Mouse (Mus musculus) heart, embryonic 11.5 days (tissue): ENCODE results near the gene Olfr32. TPM values are rescaled to one million over a fixed set of nuclear protein-coding genes. Genes with fewer than 3 reads are reported as not detected.
"Not testable (repeated sequence)": the region's sequence is repeated elsewhere in the genome, so short reads cannot be mapped to it uniquely, and the experiment has no call there.

Source experiments
- ATAC-seq: fragments of 200-750 bp; cut with Nextera tagmentation; replicated peaks from 2 replicates; pipeline ENCODE4 v1.8.0; 2017; ENCODE audit warnings: moderate library complexity; ENCODE audit not compliant: insufficient number of reproducible peaks, low FRiP score, low TSS enrichment
- H3K27ac ChIP-seq: fragments of 300-500 bp; sonication (generic); 2 replicates; pipeline ENCODE4 v1.5.1; 2014; ENCODE audit warnings: mild to moderate bottlenecking, low read depth, low read length
- H3K27me3 ChIP-seq: fragments of 300-500 bp; sonication (generic); 2 replicates; pipeline ENCODE4 v1.6.1; 2014; ENCODE audit warnings: mild to moderate bottlenecking, low read length, mixed read lengths; ENCODE audit not compliant: control insufficient read depth, insufficient read depth
- H3K36me3 ChIP-seq: fragments of 300-500 bp; sonication (generic); 2 replicates; pipeline ENCODE4 v1.6.1; 2014; ENCODE audit warnings: mild to moderate bottlenecking, low read length, moderate library complexity, mixed read lengths; ENCODE audit not compliant: control insufficient read depth, insufficient read depth
- H3K4me1 ChIP-seq: fragments of 300-500 bp; sonication (generic); 2 replicates; pipeline ENCODE4 v1.6.1; 2014; ENCODE audit warnings: low read length; ENCODE audit not compliant: control insufficient read depth, insufficient read depth
- H3K4me2 ChIP-seq: fragments of 300-500 bp; sonication (generic); 2 replicates; pipeline ENCODE4 v1.6.1; 2014; ENCODE audit warnings: mild to moderate bottlenecking, moderate library complexity
- H3K4me3 ChIP-seq: fragments of 300-500 bp; sonication (generic); 2 replicates; pipeline ENCODE4 v1.5.1; 2014; ENCODE audit warnings: low read depth, low read length
- H3K9ac ChIP-seq: fragments of 300-500 bp; sonication (generic); 2 replicates; pipeline ENCODE4 v1.6.1; 2014; ENCODE audit warnings: mild to moderate bottlenecking, low read depth, low read length, moderate library complexity
- H3K9me3 ChIP-seq: fragments of 300-500 bp; sonication (generic); replicated peaks from 2 replicates; pipeline ENCODE4 v1.6.1; 2016; ENCODE audit warnings: low read length; ENCODE audit not compliant: control insufficient read depth
- WGBS: fragments of 180-500 bp; shearing (Covaris S2); extraction: QIAGEN DNeasy Blood & Tissue Kit; methylation state at CpG from one replicate; pipeline ENCODE4 v1.1.7; 2014; ENCODE audit not compliant: insufficient replicate concordance; 5-methylcytosine and 5-hydroxymethylcytosine counted together
- polyA plus RNA-seq: library from polyadenylated mRNA; unstranded; fragments of >200 nt; fragmentation: Nextera tagmentation; extraction: Ambion mirVana; gene quantifications from 2 replicates; pipeline ENCODE4 v1.2.1, GENCODE M21; 2014

Gene Olfr32
- polyA plus RNA-seq = not detected in 2 replicates

- no peaks in the 10 kb centered on the region for H3K9me3 ChIP-seq
- no peak within 1 kb of the TSS for H3K27ac ChIP-seq
- no peak within 1 kb of the TSS for H3K4me2 ChIP-seq
- H3K4me1 ChIP-seq = no peaks in the 10 kb centered on the region
- H3K9ac ChIP-seq = no peak within 1 kb of the TSS
- no peaks in the 10 kb centered on the region for H3K27me3 ChIP-seq
- no peak for ATAC-seq
- no peak within 1 kb of the TSS for H3K4me3 ChIP-seq
- no peaks in the 10 kb centered on the region for H3K36me3 ChIP-seq
Observed at GRCm38 (mm10) chr2:90142196-90142595, at the start of gene Olfr32. Gene Olfr32, minus strand, starts transcription at chr2:90142296.

- no CpG with 5 or more reads among the region's 5 CpGs for WGBS
- not testable (repeated sequence) for H3K4me2 ChIP-seq, H3K9me3 ChIP-seq, H3K27ac ChIP-seq, H3K4me3 ChIP-seq, ATAC-seq, H3K4me1 ChIP-seq, H3K36me3 ChIP-seq, H3K9ac ChIP-seq, H3K27me3 ChIP-seq
Observed at GRCm38 (mm10) chr2:90187082-90187481, 45.0 kb upstream of the Olfr32 start.

GRCm38 (mm10) chr2:90186082-90186481 is 44.0 kb upstream of the Olfr32 start:
- H3K9me3 ChIP-seq, H3K9ac ChIP-seq, ATAC-seq, H3K4me2 ChIP-seq, H3K27ac ChIP-seq, H3K4me3 ChIP-seq, H3K4me1 ChIP-seq, H3K36me3 ChIP-seq, H3K27me3 ChIP-seq: not testable (repeated sequence)
- no CpG with 5 or more reads among the region's 4 CpGs for WGBS

GRCm38 (mm10) chr2:90153916-90154315 is 11.8 kb upstream of the Olfr32 start:
- Histone ChIP-seq H3K4me1 (no peaks in the 10 kb centered on the region), H3K36me3 (no peaks in the 10 kb centered on the region), H3K27me3 (no peaks in the 10 kb centered on the region), H3K9me3 (no peaks in the 10 kb centered on the region), H3K4me3 (no peak overlapping the region), H3K9ac (no peak overlapping the region), H3K4me2 (no peak overlapping the region), H3K27ac (no peak overlapping the region)
- no peak for ATAC-seq
- 80% methylated on average over 9 of the region's 9 CpGs for WGBS

- no peak for ATAC-seq
- 74% methylated on average over 3 of the region's 3 CpGs for WGBS
Observed at GRCm38 (mm10) chr2:90152991-90153390, 10.9 kb upstream of the Olfr32 start, which contains the start of gene Olfr1270. Gene Olfr1270, minus strand, starts transcription at chr2:90153091.

GRCm38 (mm10) chr2:90121312-90121711 is 20.8 kb downstream of the Olfr32 start, which contains the start of gene Olfr1269:
Gene Olfr1269, minus strand, starts transcription at chr2:90121412.
- Histone ChIP-seq H3K4me3 (no peak within 1 kb of the TSS), H3K36me3 (no peaks in the 10 kb centered on the region), H3K27ac (no peak within 1 kb of the TSS), H3K9me3 (no peaks in the 10 kb centered on the region), H3K27me3 (no peaks in the 10 kb centered on the region), H3K9ac (no peak within 1 kb of the TSS), H3K4me1 (no peaks in the 10 kb centered on the region), H3K4me2 (no peak within 1 kb of the TSS)
- 77% methylated on average over 1 of the region's 1 CpGs for WGBS
- ATAC-seq = no peak

More at GRCm38 (mm10) chr2:90152991-90153390, 10.9 kb upstream of the Olfr32 start, which contains the start of gene Olfr1270:
- Histone ChIP-seq H3K9me3 (no peaks in the 10 kb centered on the region), H3K36me3 (no peaks in the 10 kb centered on the region), H3K4me3 (no peak within 1 kb of the TSS), H3K27me3 (no peaks in the 10 kb centered on the region), H3K4me1 (no peaks in the 10 kb centered on the region), H3K9ac (no peak within 1 kb of the TSS), H3K4me2 (no peak within 1 kb of the TSS), H3K27ac (no peak within 1 kb of the TSS)

Other genes with a start within 250 kb of the Olfr32 start
- not detected in 2 replicates for gene Olfr1258, start 215.0 kb downstream of the Olfr32 start, polyA plus RNA-seq
- not detected in 2 replicates for gene Olfr1259, start 193.6 kb downstream of the Olfr32 start, polyA plus RNA-seq
- not detected in 2 replicates for gene Olfr1260, start 168.0 kb downstream of the Olfr32 start, polyA plus RNA-seq
- not detected in 2 replicates for gene Olfr1261, start 151.1 kb downstream of the Olfr32 start, polyA plus RNA-seq
- gene Olfr1262, start 142.2 kb downstream of the Olfr32 start, polyA plus RNA-seq = not detected in 2 replicates
- not detected in 2 replicates for gene Olfr1263, start 130.2 kb downstream of the Olfr32 start, polyA plus RNA-seq
- gene Olfr1264, start 116.7 kb downstream of the Olfr32 start, polyA plus RNA-seq = not detected in 2 replicates
- not detected in 2 replicates for gene Olfr1265, start 107.0 kb downstream of the Olfr32 start, polyA plus RNA-seq
- gene Olfr140, start 78.7 kb downstream of the Olfr32 start, polyA plus RNA-seq = not detected in 2 replicates
- not detected in 2 replicates for gene Olfr1269, start 20.9 kb downstream of the Olfr32 start, polyA plus RNA-seq
- gene Olfr1270, start 10.8 kb upstream of the Olfr32 start, polyA plus RNA-seq = not detected in 2 replicates
- not detected in 2 replicates for gene Olfr1506, start 82.2 kb upstream of the Olfr32 start, polyA plus RNA-seq
- not detected in 2 replicates for gene Olfr142, start 115.3 kb upstream of the Olfr32 start, polyA plus RNA-seq
- not detected in 2 replicates for gene Olfr1271, start 128.7 kb upstream of the Olfr32 start, polyA plus RNA-seq
- gene Olfr1272, start 150.5 kb upstream of the Olfr32 start, polyA plus RNA-seq = not detected in 2 replicates
- 0.08 TPM in 1 of 2 replicates, not detected in the other for gene Gm13769, start 179.9 kb upstream of the Olfr32 start, polyA plus RNA-seq